Mouse (Mus musculus) frontal cortex, adult (tissue): ENCODE measurements around the gene Trpc6.

Experiments
- ATAC-seq: cut with Nextera tagmentation; 2 replicates; pipeline ENCODE4 v1.9.2; 2017; ENCODE audit warnings: mild to moderate bottlenecking, moderate library complexity, mixed read lengths; ENCODE audit not compliant: low TSS enrichment

Gene Trpc6

GRCm38 (mm10) chr9:8544041-8544794 is at the start of gene Trpc6:
TSS of gene Trpc6 (plus strand) at chr9:8544142.
- ATAC-seq: peak; percentile 87

DNA sequence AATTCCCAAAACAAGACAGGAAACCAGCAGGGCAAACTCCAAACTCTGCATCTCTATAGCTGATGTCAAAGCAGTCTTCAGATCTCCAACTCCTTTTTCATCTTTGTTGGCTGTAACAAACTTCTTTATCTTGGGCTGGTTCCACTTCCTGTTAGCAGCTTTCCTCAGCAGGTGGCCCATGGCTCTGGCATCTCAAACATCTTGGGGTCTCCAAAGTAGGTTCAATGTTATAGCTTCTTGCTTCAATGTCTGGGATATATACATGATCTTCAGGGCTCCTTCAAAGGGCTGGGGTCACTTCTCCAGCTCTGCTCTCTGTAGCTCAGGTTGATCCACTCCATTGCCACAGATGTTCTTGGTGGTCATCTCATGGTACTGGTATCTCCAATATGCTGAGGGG is 23.0 kb upstream of the Trpc6 start:
- no peak for ATAC-seq

DNA sequence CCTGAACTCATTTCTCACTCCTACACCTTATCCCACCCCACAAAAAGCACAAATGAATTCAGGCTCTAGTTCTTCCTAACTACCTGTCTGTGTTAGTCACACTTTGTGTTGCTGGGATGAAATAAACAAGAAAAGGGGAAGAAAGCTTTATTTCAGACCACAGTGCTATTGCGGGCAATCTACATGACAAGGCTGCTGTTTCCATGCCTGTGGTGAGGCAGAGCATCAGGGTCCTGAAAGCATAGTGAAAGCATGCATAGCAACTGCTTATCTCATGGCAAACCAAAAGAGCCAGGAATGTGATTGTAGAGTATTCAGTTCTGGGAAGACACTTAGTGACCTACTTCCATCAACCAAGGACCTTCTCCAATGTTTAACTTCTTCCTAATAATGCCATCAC is 10.3 kb upstream of the Trpc6 start:
- no peak for ATAC-seq

GRCm38 (mm10) chr9:8545236-8545635 is 1.3 kb downstream of the Trpc6 start:
- ATAC-seq: no peak

DNA sequence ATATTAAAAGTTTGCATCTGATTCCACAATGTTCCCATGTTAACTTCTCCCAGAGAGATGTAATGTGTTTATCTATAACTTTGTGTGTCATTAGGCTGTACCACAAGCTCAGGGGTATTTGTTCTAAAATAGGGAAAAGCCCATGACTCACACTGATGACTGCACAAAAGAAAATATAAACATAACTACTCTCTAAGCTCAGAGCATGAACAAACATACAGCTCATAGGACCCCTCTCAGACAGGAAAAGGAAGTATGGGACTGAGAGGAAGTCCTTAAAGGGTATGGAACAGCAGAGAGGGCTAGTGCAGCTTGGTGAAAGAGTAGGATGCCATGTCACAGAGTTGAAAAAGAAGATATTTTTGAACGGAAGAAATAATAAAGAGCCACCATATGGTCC is 14.6 kb downstream of the Trpc6 start:
- ATAC-seq: no peak

- peak; percentile 67 for ATAC-seq
Measured at GRCm38 (mm10) chr9:8592618-8593017, 48.7 kb downstream of the Trpc6 start.

DNA sequence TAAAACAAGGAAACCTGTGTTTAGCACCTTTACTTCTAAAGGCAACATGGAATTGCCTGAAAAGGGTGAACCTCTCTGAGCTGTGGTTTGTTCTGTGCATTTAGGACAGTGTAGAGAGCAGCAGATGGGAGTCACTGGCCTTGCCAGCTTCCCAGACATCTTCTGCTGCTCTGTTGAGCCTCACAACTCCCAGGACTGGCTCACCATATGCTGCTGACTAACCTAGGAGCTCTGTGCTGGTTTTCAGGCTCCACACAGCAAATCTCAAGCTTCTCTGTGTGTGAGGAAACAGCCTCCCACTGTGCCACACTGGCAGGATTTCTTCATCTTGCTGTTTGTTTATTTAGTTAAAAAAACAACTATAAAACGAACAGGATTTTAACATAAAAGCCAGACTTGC is 53.1 kb downstream of the Trpc6 start:
- peak; percentile 98 for ATAC-seq

- peak; percentile 89 for ATAC-seq
Measured at GRCm38 (mm10) chr9:8606816-8607491, 63.0 kb downstream of the Trpc6 start.

- no peak for ATAC-seq
Measured at GRCm38 (mm10) chr9:8634344-8634743, 90.4 kb downstream of the Trpc6 start.

GRCm38 (mm10) chr9:8643453-8643852 is 99.5 kb downstream of the Trpc6 start:
- no peak for ATAC-seq

DNA sequence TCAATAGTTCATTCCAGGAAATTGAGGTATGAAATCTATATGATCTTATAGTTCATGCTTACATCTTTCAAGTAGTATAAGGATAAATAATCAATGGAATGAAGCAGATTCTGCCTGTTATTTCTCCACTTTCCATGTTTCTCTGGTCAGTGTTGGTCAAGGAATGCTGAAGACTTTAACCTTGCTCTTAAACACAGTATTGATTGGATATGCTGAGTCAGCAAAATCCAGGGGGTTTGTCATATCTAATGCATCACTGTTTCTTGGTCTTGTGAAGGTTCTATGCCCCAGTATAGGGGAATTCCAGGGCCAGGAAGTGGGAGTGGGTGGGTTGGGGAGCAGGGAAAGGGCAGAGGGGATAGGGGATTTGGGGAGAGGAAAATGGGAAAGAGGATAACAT is 111.4 kb downstream of the Trpc6 start:
- ATAC-seq: no peak

GRCm38 (mm10) chr9:8672944-8673343 is 129.0 kb downstream of the Trpc6 start:
- no peak for ATAC-seq

- ATAC-seq: peak; percentile 85
Measured at GRCm38 (mm10) chr9:8676607-8677006, 132.7 kb downstream of the Trpc6 start.

DNA sequence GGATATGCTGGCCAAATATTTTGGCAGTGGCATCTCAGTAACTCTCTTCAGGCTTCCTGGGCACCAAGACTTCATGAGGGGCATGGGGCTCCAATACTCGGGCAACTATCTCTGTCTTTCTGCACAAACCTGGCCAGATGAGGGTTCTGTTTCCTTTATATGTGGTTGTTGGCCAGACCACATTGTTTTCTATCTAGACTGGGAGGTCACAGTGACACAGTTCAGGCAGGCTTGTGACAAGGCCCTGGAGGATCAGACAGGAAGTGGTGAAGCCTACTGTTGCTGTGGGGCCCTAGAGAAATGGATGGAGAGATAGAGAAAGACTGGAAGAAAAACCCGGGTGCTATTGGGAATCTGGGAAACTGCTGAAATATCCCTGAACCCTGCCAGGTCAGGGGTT is 149.2 kb downstream of the Trpc6 start:
- no peak for ATAC-seq

- ATAC-seq: peak; percentile 96
Measured at GRCm38 (mm10) chr9:8700669-8701068, 156.7 kb downstream of the Trpc6 start.

- ATAC-seq: no peak
Measured at GRCm38 (mm10) chr9:8703516-8703915, 159.6 kb downstream of the Trpc6 start.

GRCm38 (mm10) chr9:8703956-8704355 is 160.0 kb downstream of the Trpc6 start:
- no peak for ATAC-seq

- ATAC-seq: no peak
Measured at GRCm38 (mm10) chr9:8710052-8710739, 166.3 kb downstream of the Trpc6 start.

DNA sequence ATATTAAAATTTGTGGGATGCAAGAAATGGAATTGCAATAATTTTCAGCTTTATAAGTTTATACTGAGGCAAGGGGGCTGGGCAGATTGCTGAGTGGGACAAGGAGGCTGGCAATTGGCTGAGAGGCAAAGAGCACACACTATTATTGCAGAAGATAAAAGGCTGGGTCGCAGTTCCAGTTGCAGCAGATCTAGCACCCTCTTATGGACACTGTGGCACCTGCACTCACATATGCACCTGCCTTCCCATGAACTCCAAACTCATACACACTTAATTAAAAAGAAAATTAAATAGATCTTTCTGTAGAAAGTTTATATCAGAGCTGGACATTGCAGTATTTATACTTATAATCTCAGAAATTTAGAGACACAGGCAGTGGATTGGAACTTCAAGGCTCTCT is 175.1 kb downstream of the Trpc6 start:
- ATAC-seq: no peak

- ATAC-seq: no peak
Measured at GRCm38 (mm10) chr9:8729056-8729455, 185.1 kb downstream of the Trpc6 start.
